Mouse (Mus musculus) stomach, embryonic 16.5 days (tissue): ENCODE measurements at regions not wholly inside any gene's neighbourhood (a gene's known extent, or its start where the extent isn't known, plus 50 kb on each side); places are given as distances from the start of the nearest gene placed in this dataset.
"Not testable (repeated sequence)": the region's sequence is repeated elsewhere in the genome, so short reads cannot be mapped to it uniquely, and the experiment has no call there.

ENCODE experiments used
- ATAC-seq: fragments of 200-750 bp; cut with Nextera tagmentation; 2 replicates; pipeline ENCODE4 v1.8.0; 2017; ENCODE audit warnings: moderate number of reproducible peaks, moderate TSS enrichment; ENCODE audit not compliant: insufficient read depth, low FRiP score
- H3K27ac ChIP-seq: fragments of 300-500 bp; sonication (generic); 2 replicates; pipeline ENCODE4 v1.5.1; 2014; ENCODE audit warnings: low read length
- H3K27me3 ChIP-seq: fragments of 300-500 bp; sonication (generic); 2 replicates; pipeline ENCODE4 v1.6.1; 2014; ENCODE audit warnings: low read length, control low read depth, mixed read lengths; ENCODE audit not compliant: control insufficient read depth, insufficient read depth
- H3K36me3 ChIP-seq: fragments of 300-500 bp; sonication (generic); 2 replicates; pipeline ENCODE4 v1.6.1; 2014; ENCODE audit warnings: low read length; ENCODE audit not compliant: control insufficient read depth, insufficient read depth
- H3K4me1 ChIP-seq: fragments of 300-500 bp; sonication (generic); 2 replicates; pipeline ENCODE4 v1.6.1; 2014; ENCODE audit warnings: low read length, control low read depth, mixed read lengths; ENCODE audit not compliant: control insufficient read depth, insufficient read depth
- H3K4me2 ChIP-seq: fragments of 300-500 bp; sonication (generic); 2 replicates; pipeline ENCODE4 v1.6.1; 2014; ENCODE audit warnings: low read depth, low read length, mixed read lengths
- H3K4me3 ChIP-seq: fragments of 300-500 bp; sonication (generic); replicated peaks from 2 replicates; pipeline ENCODE4 v1.5.1; 2014; ENCODE audit warnings: mild to moderate bottlenecking, low read length
- H3K9ac ChIP-seq: fragments of 300-500 bp; sonication (generic); 2 replicates; pipeline ENCODE4 v1.6.1; 2014; ENCODE audit warnings: low read length
- H3K9me3 ChIP-seq: fragments of 300-500 bp; sonication (generic); replicated peaks from 2 replicates; pipeline ENCODE4 v1.6.1; 2016; ENCODE audit warnings: low read length, control low read depth; ENCODE audit not compliant: control insufficient read depth
- WGBS: fragments of 180-500 bp; shearing (Covaris S2); extraction: QIAGEN DNeasy Blood & Tissue Kit; methylation state at CpG from one replicate; pipeline ENCODE4 v1.1.7; 2014; 5-methylcytosine and 5-hydroxymethylcytosine counted together

GRCm38 (mm10) chr9:98228226-98228625 is 59.0 kb upstream of the Nmnat3 start:
- no peaks in the 10 kb centered on the region for H3K9me3 ChIP-seq
- H3K4me3 ChIP-seq, result no peak overlapping the region
- no peaks in the 10 kb centered on the region for H3K4me1 ChIP-seq
- no peak overlapping the region for H3K4me2 ChIP-seq
- H3K9ac ChIP-seq, result no peak overlapping the region
- no peaks in the 10 kb centered on the region for H3K36me3 ChIP-seq
- H3K27ac ChIP-seq, result no peak overlapping the region
- ATAC-seq, result no peak
- WGBS, result 83% methylated on average over 3 of the region's 3 CpGs
- no peaks in the 10 kb centered on the region for H3K27me3 ChIP-seq

GRCm38 (mm10) chr9:98228907-98229306 is 58.3 kb upstream of the Nmnat3 start:
- Histone ChIP-seq H3K4me2 (no peak overlapping the region), H3K27me3 (no peaks in the 10 kb centered on the region), H3K4me3 (no peak overlapping the region), H3K9me3 (no peaks in the 10 kb centered on the region), H3K36me3 (no peaks in the 10 kb centered on the region), H3K27ac (no peak overlapping the region), H3K4me1 (no peaks in the 10 kb centered on the region), H3K9ac (no peak overlapping the region)
- WGBS, result 70% methylated on average over 7 of the region's 7 CpGs
- no peak for ATAC-seq

GRCm38 (mm10) chr9:98234731-98235130 is 52.5 kb upstream of the Nmnat3 start:
- not testable (repeated sequence) for ATAC-seq

More at GRCm38 (mm10) chr9:98234731-98235130, 52.5 kb upstream of the Nmnat3 start:
- not testable (repeated sequence) for H3K27ac ChIP-seq, H3K9me3 ChIP-seq, H3K4me1 ChIP-seq, H3K9ac ChIP-seq, H3K4me3 ChIP-seq, H3K36me3 ChIP-seq, H3K4me2 ChIP-seq, H3K27me3 ChIP-seq
- WGBS, result 35% methylated on average over 2 of the region's 2 CpGs
